Mouse (Mus musculus) erythroblast, embryonic 14.5 days (primary cell): ENCODE results near the gene Gm27179.
"Not testable (repeated sequence)": the region's sequence is repeated elsewhere in the genome, so short reads cannot be mapped to it uniquely, and the experiment has no call there.

Experiments
- GATA1 ChIP-seq: IDR thresholded peaks from 2 replicates; pipeline ENCODE4 v1.6.1; 2012; ENCODE audit warnings: low read length, inconsistent platforms, mixed read lengths
- TAL1 ChIP-seq: IDR thresholded peaks from 3 replicates; pipeline ENCODE4 v1.6.1; 2012; ENCODE audit warnings: low read length, inconsistent platforms, mixed read lengths

DNA sequence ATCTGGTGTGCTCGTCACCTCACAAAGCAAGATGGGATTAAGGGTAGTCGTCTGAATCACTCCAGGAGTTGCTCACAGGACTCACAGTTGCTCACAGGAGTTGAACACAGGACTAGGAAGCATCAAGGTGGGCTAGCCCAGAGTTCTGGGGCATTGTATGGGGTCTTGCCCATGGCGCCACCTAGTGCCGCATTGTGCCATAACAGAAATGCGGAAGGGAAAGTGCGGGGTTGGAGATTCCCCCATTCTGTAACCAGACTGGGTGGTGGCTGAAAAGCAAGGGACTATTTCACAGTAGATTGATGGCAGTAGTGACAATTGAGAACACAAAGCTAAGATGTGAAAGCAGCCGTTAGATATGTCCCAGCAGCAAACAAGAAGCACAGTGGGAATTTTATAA lies 30.3 kb upstream of the Gm27179 start:
- not testable (repeated sequence) for TF ChIP-seq TAL1, GATA1
